Mouse (Mus musculus): ENCODE results near the gene Afp.

GRCm38 (mm10) chr5:90512288-90512955, 21.9 kb downstream of the Afp start:
- TF ChIP-seq GATA1 (IDR thresholded peaks at IDR 0.05; ENCODE audit: borderline replicate concordance, low read length) (no peak), FLI1 (IDR thresholded peaks at IDR 0.05; ENCODE audit: low read length) (no peak)

All from megakaryocyte, embryonic 14.5 days (primary cell).